Mouse (Mus musculus) gastrocnemius, adult 2 months (tissue): ENCODE measurements around the gene Nfya. TPM values are rescaled to one million over a fixed set of nuclear protein-coding genes. Genes with fewer than 3 reads are reported as not detected.

Source experiments
- DNase-seq: peaks from one replicate; pipeline ENCODE4 v3.0.0; 2022
- H3K27ac ChIP-seq: fragments of 200-600 bp; 2 replicates; pipeline ENCODE4 v1.8.1; 2022; ENCODE audit warnings: mild to moderate bottlenecking
- H3K4me3 ChIP-seq: fragments of 200-600 bp; 2 replicates; pipeline ENCODE4 v1.8.1; 2022; ENCODE audit warnings: mild to moderate bottlenecking, moderate library complexity
- CTCF ChIP-seq: fragments of 200-600 bp; IDR thresholded peaks from 2 replicates; pipeline ENCODE4 v1.8.1; 2022; ENCODE audit warnings: antibody characterized with exemption, mild to moderate bottlenecking, moderate library complexity
- intact Hi-C: fragments of 180-260 bp; cut with DNase I; formaldehyde crosslinking; loops from one replicate; pipeline ENCODE4 v1.15.1; 2025
- long read RNA-seq, 2 experiments: library from polyadenylated mRNA; stranded (forward); transcript quantifications; one replicate each; pipeline ENCODE4 v2.0.0; 2021
- total RNA-seq, 2 experiments: library from RNA; stranded (reverse); gene quantifications; 2 replicates each; pipeline ENCODE4 v1.2.3; 2021

Gene Nfya
- 1 to 10 TPM; 6.1 to 9.4 TPM for total RNA-seq
- long read RNA-seq, experiment 1, partial matches to known transcripts, result 0 of 4 reads
- long read RNA-seq, experiment 1, other reads (novel, unspliced or antisense), result 1 of 4 reads
- long read RNA-seq, experiment 2, partial matches to known transcripts, result 1 of 2 reads
- long read RNA-seq, experiment 2, other reads (novel, unspliced or antisense), result 0 of 2 reads

- Histone ChIP-seq H3K27ac (peak within 1 kb of the TSS; percentile 98), H3K4me3 (peak within 1 kb of the TSS; percentile 85)
- intact Hi-C loops, result no loop called here
- TF ChIP-seq CTCF, result no peak
- DNase-seq, result peak; percentile 100
These were observed at the start of gene Nfya, which contains the start of gene Oard1 for GRCm38 (mm10) chr17:48409380-48410298. Nfya (minus strand) TSS chr17:48409906. Oard1 (plus strand) TSS chr17:48410014.

- no peak overlapping the region for H3K4me3 ChIP-seq
- intact Hi-C loops, result no loop called here
These were observed 48.4 kb upstream of the Nfya start for GRCm38 (mm10) chr17:48457971-48458653.

GRCm38 (mm10) chr17:48455955-48456354 lies 46.2 kb upstream of the Nfya start:
- intact Hi-C loops, result no loop called here
- no peak overlapping the region for H3K27ac ChIP-seq
- H3K4me3 ChIP-seq, result no peak overlapping the region
- DNase-seq, result no peak
- no peak for TF ChIP-seq CTCF

More at GRCm38 (mm10) chr17:48457971-48458653, 48.4 kb upstream of the Nfya start:
- no peak overlapping the region for H3K27ac ChIP-seq
- TF ChIP-seq CTCF, result no peak
- DNase-seq, result no peak

- intact Hi-C loops, result no loop called here
- no peak for DNase-seq
- no peak within 1 kb of the TSS for H3K4me3 ChIP-seq
- TF ChIP-seq CTCF, result no peak
- H3K27ac ChIP-seq, result no peak within 1 kb of the TSS
These were observed 45.0 kb upstream of the Nfya start, which contains the start of gene Unc5cl for GRCm38 (mm10) chr17:48454688-48455087. Unc5cl (plus strand) TSS chr17:48454901.

GRCm38 (mm10) chr17:48454190-48454589 lies 44.5 kb upstream of the Nfya start:
- Histone ChIP-seq H3K4me3 (no peak overlapping the region), H3K27ac (no peak overlapping the region)
- no peak for DNase-seq
- no peak for TF ChIP-seq CTCF
- intact Hi-C loops, result no loop called here

GRCm38 (mm10) chr17:48453489-48453888 lies 43.8 kb upstream of the Nfya start:
- intact Hi-C loops, result loop anchor here (2.0 kb wide), 1 partner anchor 37 kb away; no protein-coding TSS in a partner anchor
- no peak for DNase-seq
- peak; percentile 56 for TF ChIP-seq CTCF
- no peak overlapping the region for H3K27ac ChIP-seq
- no peak overlapping the region for H3K4me3 ChIP-seq

- intact Hi-C loops, result loop anchor here (2.0 kb wide), 1 partner anchor 35 kb away; no protein-coding TSS in a partner anchor
- no peak overlapping the region for H3K27ac ChIP-seq
- DNase-seq, result no peak
- H3K4me3 ChIP-seq, result no peak overlapping the region
- no peak for TF ChIP-seq CTCF
These were observed 42.2 kb upstream of the Nfya start for GRCm38 (mm10) chr17:48451753-48452444.

- Histone ChIP-seq H3K27ac (no peak within 1 kb of the TSS), H3K4me3 (no peak within 1 kb of the TSS)
- no peak for TF ChIP-seq CTCF
- no peak for DNase-seq
- intact Hi-C loops, result no loop called here
These were observed 41.6 kb upstream of the Nfya start, which contains the start of gene Tspo2 for GRCm38 (mm10) chr17:48451353-48451675. Tspo2 (minus strand) TSS chr17:48451522.

- no peak overlapping the region for H3K4me3 ChIP-seq
- TF ChIP-seq CTCF, result no peak
- intact Hi-C loops, result no loop called here
These were observed 41.1 kb upstream of the Nfya start for GRCm38 (mm10) chr17:48450666-48451352.

GRCm38 (mm10) chr17:48447675-48448074 lies 38.0 kb upstream of the Nfya start:
- no peak for TF ChIP-seq CTCF
- no peak overlapping the region for H3K4me3 ChIP-seq
- no peak overlapping the region for H3K27ac ChIP-seq
- DNase-seq, result no peak
- intact Hi-C loops, result no loop called here

More at GRCm38 (mm10) chr17:48450666-48451352, 41.1 kb upstream of the Nfya start:
- DNase-seq, result no peak
- no peak overlapping the region for H3K27ac ChIP-seq

- no peak overlapping the region for H3K4me3 ChIP-seq
- intact Hi-C loops, result no loop called here
- TF ChIP-seq CTCF, result no peak
These were observed 33.9 kb upstream of the Nfya start for GRCm38 (mm10) chr17:48443542-48444145.

More at GRCm38 (mm10) chr17:48443542-48444145, 33.9 kb upstream of the Nfya start:
- H3K27ac ChIP-seq, result no peak overlapping the region
- no peak for DNase-seq
